Mouse (Mus musculus): ENCODE results near the gene Spata17.

DNA sequence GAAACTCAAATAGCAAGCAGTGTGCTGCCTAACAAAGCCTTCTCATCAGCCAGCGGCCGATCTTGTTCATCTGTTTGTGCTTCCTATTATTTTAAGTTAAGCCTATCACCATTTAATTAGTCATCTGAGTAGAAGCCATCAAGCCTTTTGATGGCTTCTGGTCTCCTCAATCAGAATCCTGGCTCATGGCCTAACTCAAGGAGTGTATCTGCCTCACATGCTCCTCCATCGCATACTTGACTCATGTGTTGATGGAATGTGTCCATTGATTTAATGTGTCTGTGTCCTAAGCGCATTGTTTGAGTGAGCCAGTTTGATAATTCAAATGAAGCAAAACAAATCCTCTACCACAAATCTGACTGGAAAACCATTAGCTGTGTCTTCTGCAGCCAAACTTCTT, 113.1 kb downstream of the Spata17 start:
- TF ChIP-seq CTCF (conservative IDR thresholded peaks at IDR 0.05; ENCODE audit: low read length) (no peak), NANOG (IDR thresholded peaks at IDR 0.05; ENCODE audit: borderline replicate concordance, low read length) (no peak)

Data from E14TG2a.4 (cell line).